Mouse (Mus musculus) liver, embryonic 16.5 days (tissue): ENCODE measurements around the gene Ptger3. TPM values are rescaled to one million over a fixed set of nuclear protein-coding genes. Genes with fewer than 3 reads are reported as not detected.

ENCODE experiments used
- ATAC-seq: fragments of 200-750 bp; cut with Nextera tagmentation; 2 replicates; pipeline ENCODE4 v1.8.0; 2017; ENCODE audit warnings: low read depth, mild to moderate bottlenecking, moderate number of reproducible peaks, moderate library complexity
- H3K27ac ChIP-seq: fragments of 300-500 bp; sonication (generic); 2 replicates; pipeline ENCODE4 v1.5.1; 2014; ENCODE audit warnings: mild to moderate bottlenecking, low read length
- H3K27me3 ChIP-seq: fragments of 300-500 bp; sonication (generic); 2 replicates; pipeline ENCODE4 v1.6.1; 2014; ENCODE audit warnings: low read depth, low read length, mixed read lengths; ENCODE audit not compliant: control insufficient read depth, insufficient read depth
- H3K36me3 ChIP-seq: fragments of 300-500 bp; sonication (generic); 2 replicates; pipeline ENCODE4 v1.6.1; 2014; ENCODE audit warnings: mild to moderate bottlenecking; ENCODE audit not compliant: control insufficient read depth, insufficient read depth
- H3K4me1 ChIP-seq: fragments of 300-500 bp; sonication (generic); 2 replicates; pipeline ENCODE4 v1.6.1; 2014; ENCODE audit warnings: low read depth, low read length, mixed read lengths; ENCODE audit not compliant: control insufficient read depth
- H3K4me2 ChIP-seq: fragments of 300-500 bp; sonication (generic); 2 replicates; pipeline ENCODE4 v1.6.1; 2014; ENCODE audit warnings: low read depth, low read length, mixed read lengths
- H3K4me3 ChIP-seq: fragments of 300-500 bp; sonication (generic); 2 replicates; pipeline ENCODE4 v1.5.1; 2014; ENCODE audit warnings: low read depth, mild to moderate bottlenecking, low read length
- H3K9ac ChIP-seq: fragments of 300-500 bp; sonication (generic); 2 replicates; pipeline ENCODE4 v1.6.1; 2014; ENCODE audit warnings: low read depth, low read length
- H3K9me3 ChIP-seq: fragments of 300-500 bp; sonication (generic); replicated peaks from 2 replicates; pipeline ENCODE4 v1.6.1; 2016; ENCODE audit warnings: low read length; ENCODE audit not compliant: control insufficient read depth
- WGBS: fragments of 180-500 bp; shearing (Covaris S2); extraction: QIAGEN DNeasy Blood & Tissue Kit; methylation state at CpG from one replicate; pipeline ENCODE4 v1.1.7; 2014; ENCODE audit not compliant: insufficient replicate concordance; 5-methylcytosine and 5-hydroxymethylcytosine counted together
- polyA plus RNA-seq: library from polyadenylated mRNA; unstranded; fragments of >200 nt; fragmentation: Nextera tagmentation; extraction: Ambion mirVana; gene quantifications from 2 replicates; pipeline ENCODE4 v1.2.1, GENCODE M21; 2015

Gene Ptger3
- 2.7 and 3.1 TPM in 2 replicates for polyA plus RNA-seq

DNA sequence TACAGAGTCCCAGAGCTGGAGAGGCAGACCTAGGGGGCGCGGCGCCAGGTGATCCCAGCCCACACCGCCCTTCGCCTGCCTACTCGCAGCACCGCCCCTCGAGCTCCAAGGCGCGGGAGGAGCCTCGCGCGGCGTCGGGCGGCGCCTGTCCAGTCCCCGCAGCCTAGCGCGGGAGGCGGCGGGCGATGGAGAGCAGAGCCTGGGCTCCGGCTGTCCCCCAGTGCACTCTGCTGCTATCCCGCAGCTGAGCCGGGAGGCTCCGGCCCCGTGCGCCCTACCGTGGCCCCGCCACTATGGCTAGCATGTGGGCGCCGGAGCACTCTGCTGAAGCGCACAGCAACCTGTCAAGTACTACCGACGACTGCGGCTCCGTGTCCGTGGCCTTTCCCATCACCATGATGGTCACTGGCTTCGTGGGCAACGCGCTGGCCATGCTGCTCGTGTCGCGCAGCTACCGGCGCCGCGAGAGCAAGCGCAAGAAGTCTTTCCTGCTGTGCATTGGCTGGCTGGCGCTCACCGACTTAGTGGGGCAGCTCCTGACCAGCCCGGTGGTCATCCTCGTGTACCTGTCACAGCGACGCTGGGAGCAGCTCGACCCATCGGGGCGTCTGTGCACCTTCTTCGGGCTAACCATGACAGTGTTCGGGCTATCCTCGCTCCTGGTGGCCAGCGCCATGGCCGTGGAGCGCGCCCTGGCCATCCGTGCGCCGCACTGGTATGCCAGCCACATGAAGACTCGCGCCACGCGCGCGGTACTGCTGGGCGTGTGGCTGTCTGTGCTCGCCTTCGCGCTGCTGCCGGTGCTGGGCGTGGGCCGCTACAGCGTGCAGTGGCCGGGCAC, at the start of gene Ptger3:
Gene Ptger3 (plus strand): TSS at position 168 of the 841 bp plus-strand sequence.
- WGBS, result under 1% methylated on average over 80 of the region's 84 CpGs
- Histone ChIP-seq H3K4me1 (peaks cover 9% of the 10 kb centered on the region), H3K36me3 (no peaks in the 10 kb centered on the region), H3K9ac (no peak within 1 kb of the TSS), H3K27ac (no peak within 1 kb of the TSS), H3K4me3 (peak within 1 kb of the TSS; percentile 52), H3K4me2 (peak within 1 kb of the TSS; percentile 70), H3K27me3 (peaks cover 25% of the 10 kb centered on the region), H3K9me3 (no peaks in the 10 kb centered on the region)
- peak; percentile 52 for ATAC-seq

DNA sequence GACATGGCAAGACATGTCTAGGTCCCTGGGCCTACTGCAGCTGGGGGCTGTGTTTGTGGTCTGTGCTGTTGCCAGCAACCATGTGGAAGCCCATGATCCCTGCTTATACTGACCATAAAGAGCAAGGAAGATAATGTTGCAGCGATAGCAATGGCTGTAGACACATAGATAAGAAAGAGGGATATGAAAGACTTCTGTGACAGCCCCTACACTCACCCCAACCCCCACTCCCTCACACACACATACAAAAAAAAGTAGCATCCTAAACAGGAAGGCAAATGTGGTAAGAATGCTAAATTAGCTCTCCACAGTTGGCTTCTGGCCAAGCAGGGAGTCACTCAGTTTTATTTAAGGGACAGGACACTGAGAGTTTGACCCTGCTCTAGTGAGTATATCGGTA, 48.7 kb upstream of the Ptger3 start:
- ATAC-seq, result peak; percentile 35; the same call in 1 of the 2 replicates
- WGBS, result 24% methylated on average over 2 of the region's 2 CpGs

DNA sequence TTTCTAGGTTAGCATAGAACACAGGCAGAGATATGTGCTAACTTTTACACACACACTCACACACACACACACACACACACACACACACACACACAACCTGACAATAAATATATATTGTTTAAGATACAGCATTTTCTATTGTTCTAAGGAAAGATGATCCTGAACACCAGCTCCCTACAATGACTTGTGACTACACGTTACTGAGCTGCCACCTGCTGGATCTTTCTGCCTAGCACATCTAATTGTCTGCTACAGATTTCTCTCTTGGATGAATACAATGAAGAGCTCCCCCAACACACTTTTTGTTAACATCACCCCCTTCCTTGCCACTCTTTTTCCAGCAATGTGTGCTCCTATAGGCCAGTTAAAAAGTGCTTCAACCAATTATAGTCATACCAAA, 46.3 kb upstream of the Ptger3 start:
- Histone ChIP-seq H3K4me3 (no peak overlapping the region), H3K9me3 (no peaks in the 10 kb centered on the region), H3K36me3 (no peaks in the 10 kb centered on the region), H3K27ac (no peak overlapping the region), H3K9ac (no peak overlapping the region), H3K4me2 (no peak overlapping the region), H3K4me1 (no peaks in the 10 kb centered on the region; the same call in 1 of the 2 replicates), H3K27me3 (no peaks in the 10 kb centered on the region; the same call in 1 of the 2 replicates)
- WGBS, result 6% methylated on average over 1 of the region's 1 CpGs
- ATAC-seq, result no peak

More for the DNA sequence above, 48.7 kb upstream of the Ptger3 start:
- no peak overlapping the region for H3K4me2 ChIP-seq
- H3K4me1 ChIP-seq, result no peaks in the 10 kb centered on the region; the same call in 1 of the 2 replicates
- no peak overlapping the region for H3K27ac ChIP-seq
- H3K9me3 ChIP-seq, result no peaks in the 10 kb centered on the region
- no peaks in the 10 kb centered on the region; the same call in 1 of the 2 replicates for H3K27me3 ChIP-seq
- no peaks in the 10 kb centered on the region for H3K36me3 ChIP-seq
- H3K4me3 ChIP-seq, result no peak overlapping the region
- H3K9ac ChIP-seq, result no peak overlapping the region

GRCm38 (mm10) chr3:157523834-157524233, 42.9 kb upstream of the Ptger3 start:
- Histone ChIP-seq H3K27me3 (peaks cover 6% of the 10 kb centered on the region), H3K27ac (no peak overlapping the region), H3K9me3 (no peaks in the 10 kb centered on the region), H3K4me2 (no peak overlapping the region), H3K4me3 (no peak overlapping the region), H3K36me3 (no peaks in the 10 kb centered on the region), H3K4me1 (no peaks in the 10 kb centered on the region), H3K9ac (no peak overlapping the region)
- no peak for ATAC-seq
- 6% methylated on average over 1 of the region's 1 CpGs for WGBS

DNA sequence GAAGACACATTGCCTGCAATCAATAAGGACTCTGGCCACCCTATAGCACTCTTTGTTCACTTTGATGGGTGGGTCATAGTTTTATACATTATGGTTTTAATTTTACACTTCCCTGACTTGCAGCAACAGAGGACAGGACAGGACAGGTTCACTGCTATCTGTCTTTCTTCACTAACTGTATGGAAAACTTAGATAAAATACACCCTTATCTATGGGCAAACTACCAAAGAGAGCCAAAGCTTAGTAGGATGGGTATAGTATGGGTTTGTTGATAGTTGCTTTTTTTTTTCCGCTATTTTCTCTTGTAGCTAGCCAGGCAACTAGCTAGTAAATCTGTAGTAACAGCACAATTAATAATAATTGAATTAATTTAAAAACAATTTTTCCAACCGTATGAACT, 35.1 kb upstream of the Ptger3 start:
- Histone ChIP-seq H3K4me2 (no peak overlapping the region), H3K4me3 (no peak overlapping the region), H3K9ac (no peak overlapping the region), H3K9me3 (no peaks in the 10 kb centered on the region; the same call in 1 of the 2 replicates), H3K27me3 (peaks cover 27% of the 10 kb centered on the region), H3K36me3 (no peaks in the 10 kb centered on the region), H3K27ac (no peak overlapping the region), H3K4me1 (peaks cover 9% of the 10 kb centered on the region)
- WGBS, result 66% methylated on average over 2 of the region's 2 CpGs
- no peak for ATAC-seq

DNA sequence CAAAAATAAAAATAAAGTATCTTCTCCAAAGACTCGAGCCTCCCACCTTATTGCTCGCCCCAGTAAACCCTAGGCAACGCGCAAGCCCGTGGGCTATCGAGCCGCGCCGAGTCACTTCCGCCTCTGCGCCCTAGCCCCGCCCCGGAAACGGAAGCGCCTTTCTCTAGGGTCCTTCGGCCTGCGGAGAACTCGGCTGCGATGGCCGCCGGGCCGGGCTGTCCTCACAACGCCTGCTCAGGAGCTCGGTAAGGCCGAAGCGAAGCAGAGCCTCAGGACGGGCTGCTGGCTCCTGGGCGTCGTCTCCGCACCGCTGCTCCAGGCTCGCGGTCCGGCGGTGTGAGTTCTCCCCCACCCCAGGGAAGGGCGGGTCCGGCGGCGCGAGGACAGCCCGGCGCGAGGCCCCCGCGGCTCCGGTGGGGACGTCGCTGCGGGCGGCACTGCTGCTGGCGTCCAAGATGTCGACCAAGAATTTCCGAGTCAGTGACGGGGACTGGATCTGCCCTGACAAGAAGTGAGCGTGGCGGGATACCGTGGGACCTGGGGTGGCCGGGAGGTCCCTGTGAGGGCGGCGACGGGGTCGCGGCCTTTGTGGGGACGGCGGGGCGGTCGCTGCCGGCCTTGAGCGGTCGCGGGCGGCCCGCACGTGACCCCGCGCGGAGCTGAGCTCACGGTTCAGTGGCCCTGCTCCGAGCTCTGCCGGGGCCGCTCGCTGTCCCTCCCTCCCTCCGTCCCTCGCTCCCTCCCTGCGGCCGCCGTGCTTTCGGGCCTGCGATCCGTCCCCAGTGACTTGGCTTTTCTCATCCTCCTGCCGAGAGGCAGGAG, 32.5 kb upstream of the Ptger3 start, which contains the start of gene Zranb2:
Gene Zranb2 (plus strand): TSS at position 197 of the 822 bp plus-strand sequence.
- Histone ChIP-seq H3K27me3 (peaks cover 20% of the 10 kb centered on the region), H3K4me2 (peak within 1 kb of the TSS; percentile 72), H3K4me1 (peaks cover 9% of the 10 kb centered on the region), H3K9me3 (no peaks in the 10 kb centered on the region; the same call in 1 of the 2 replicates), H3K4me3 (peak within 1 kb of the TSS; percentile 92), H3K9ac (peak within 1 kb of the TSS; percentile 89), H3K36me3 (no peaks in the 10 kb centered on the region; the same call in 1 of the 2 replicates), H3K27ac (peak within 1 kb of the TSS; percentile 89)
- under 1% methylated on average over 84 of the region's 91 CpGs for WGBS
- peak; percentile 88 for ATAC-seq

GRCm38 (mm10) chr3:157534786-157535415, 31.8 kb upstream of the Ptger3 start:
- WGBS, result 1% methylated on average over 15 of the region's 15 CpGs
- H3K9me3 ChIP-seq, result no peaks in the 10 kb centered on the region; the same call in 1 of the 2 replicates
- H3K36me3 ChIP-seq, result peaks cover 2% of the 10 kb centered on the region
- H3K9ac ChIP-seq, result peak overlapping the region; percentile 89
- H3K27ac ChIP-seq, result peak overlapping the region; percentile 89
- H3K4me3 ChIP-seq, result peak overlapping the region; percentile 92
- peak overlapping the region; percentile 72 for H3K4me2 ChIP-seq
- H3K4me1 ChIP-seq, result peaks cover 9% of the 10 kb centered on the region
- peak; percentile 64 for ATAC-seq
- H3K27me3 ChIP-seq, result peaks cover 13% of the 10 kb centered on the region

DNA sequence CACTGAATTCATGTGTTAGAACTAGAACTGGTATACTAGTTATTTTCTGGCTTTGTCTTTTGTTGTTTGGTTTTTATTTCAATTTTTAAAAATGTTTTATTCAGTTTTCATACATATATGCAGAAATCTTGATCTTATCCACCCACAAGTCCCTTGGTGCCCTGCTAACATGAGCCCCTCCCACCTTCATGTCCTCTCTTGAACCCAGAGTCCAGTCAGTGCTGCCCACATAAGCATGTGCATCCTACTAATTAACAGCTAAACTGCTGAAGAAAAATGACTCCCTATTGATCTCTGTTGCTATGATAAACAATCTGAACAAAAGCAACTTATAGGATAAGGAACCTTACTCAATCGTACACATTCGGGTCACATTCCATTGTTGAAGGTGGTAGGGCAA, 17.4 kb upstream of the Ptger3 start:
- H3K4me3 ChIP-seq, result no peak overlapping the region
- ATAC-seq, result no peak
- H3K27ac ChIP-seq, result no peak overlapping the region
- 88% methylated on average over 2 of the region's 2 CpGs for whole genome bisulfite sequencing
- H3K4me1 ChIP-seq, result no peaks in the 10 kb centered on the region
- no peaks in the 10 kb centered on the region for H3K27me3 ChIP-seq
- H3K4me2 ChIP-seq, result no peak overlapping the region
- H3K9ac ChIP-seq, result no peak overlapping the region
- no peaks in the 10 kb centered on the region for H3K9me3 ChIP-seq
- H3K36me3 ChIP-seq, result peaks cover 27% of the 10 kb centered on the region
